In genomic region chr1:31164527-31165189, GRCm38 (mm10) we compare ENCODE assay signal across 30 mouse cellular contexts. TPM values are rescaled to one million over a fixed set of nuclear protein-coding genes. Genes with fewer than 3 reads are reported as not detected.
DNase-seq lines count a peak whose midpoint lies in the region; ATAC-seq and TF ChIP-seq lines count a peak whose summit lies in the region.
"Had no signal": no experiment of that assay in that cellular context is flagged by ENCODE, and none has a peak within 500 bp of the region (broad histone marks: within the 10 kb centered on the region; RNA-seq: fewer than 3 reads in every experiment).

No protein-coding gene starts in this region.

- intact Hi-C loops in heart, postnatal 36 days (cut with DNase I): no loop called here

- no peaks in the 10 kb centered on the region; the same call in 1 of the 2 replicates for H3K4me1 ChIP-seq in heart, postnatal 0 days (ENCODE audit: control insufficient read depth, insufficient read depth)
- H3K4me1 ChIP-seq in limb, embryonic 10.5 days: peaks cover 8% of the 10 kb centered on the region
- H3K4me1 ChIP-seq: forebrain, embryonic 15.5 days; hindbrain, embryonic 15.5 days; limb, embryonic 12.5 days; liver, embryonic 12.5 days; midbrain, embryonic 12.5 days; stomach, embryonic 15.5 days had no signal

- no peak overlapping the region for H3K4me3 ChIP-seq in heart, postnatal 0 days (ENCODE audit: low read depth, low read length)
- no peak overlapping the region for H3K4me3 ChIP-seq in limb, embryonic 10.5 days
- H3K4me3 ChIP-seq: forebrain, embryonic 15.5 days; hindbrain, embryonic 15.5 days; limb, embryonic 12.5 days; liver, embryonic 12.5 days; midbrain, embryonic 12.5 days; stomach, embryonic 15.5 days had no signal

- no peaks in the 10 kb centered on the region for H3K36me3 ChIP-seq in heart, postnatal 0 days (replicated peaks; ENCODE audit: control insufficient read depth, insufficient read depth, low read length)
- H3K36me3 ChIP-seq in limb, embryonic 10.5 days: no peaks in the 10 kb centered on the region
- H3K36me3 ChIP-seq: forebrain, embryonic 15.5 days; hindbrain, embryonic 15.5 days; limb, embryonic 12.5 days; liver, embryonic 12.5 days; midbrain, embryonic 12.5 days; stomach, embryonic 15.5 days had no signal

- no peaks in the 10 kb centered on the region for H3K9me3 ChIP-seq in heart, postnatal 0 days (replicated peaks; ENCODE audit: control insufficient read depth, low read length)
- no peaks in the 10 kb centered on the region for H3K9me3 ChIP-seq in limb, embryonic 10.5 days (replicated peaks)
- H3K9me3 ChIP-seq: forebrain, embryonic 15.5 days; hindbrain, embryonic 15.5 days; liver, embryonic 12.5 days; midbrain, embryonic 12.5 days; stomach, embryonic 15.5 days had no signal

- WGBS in heart, postnatal 0 days: 47% methylated on average over 18 of the region's 18 CpGs
- WGBS in limb, embryonic 10.5 days: 58% methylated on average over 18 of the region's 18 CpGs

- DNase-seq in cerebellum, postnatal 25 days: peak; percentile 17 to 30
- DNase-seq in cerebellum, adult 11-12 months: no peak
- no peak for DNase-seq in heart, postnatal 0 days (ENCODE audit: low spot score)
- DNase-seq in heart, postnatal 36 days: no peak
- DNase-seq in lung, postnatal 10 days: peak; percentile 2
- DNase-seq in lung, postnatal 4 days: no peak
- DNase-seq in limb, embryonic 10.5 days (ENCODE audit: low spot score): no peak
- DNase-seq: adrenal gland, postnatal 36 days; B cell, adult 2 months; cerebellum, adult 9-11 months; embryo, embryonic 11 days; gastrocnemius, postnatal 14 days; kidney, adult 11 months; kidney, postnatal 36 days; lung, adult 2 months; right cerebral cortex, postnatal 25 days had no signal

- peak overlapping the region; percentile 8; the same call in 1 of the 2 replicates for H3K27ac ChIP-seq in heart, postnatal 0 days (ENCODE audit: low read depth)
- H3K27ac ChIP-seq in limb, embryonic 10.5 days: peak overlapping the region; percentile 44; the same call in 1 of the 2 replicates
- H3K27ac ChIP-seq: forebrain, embryonic 15.5 days; hindbrain, embryonic 15.5 days; limb, embryonic 12.5 days; liver, embryonic 12.5 days; midbrain, embryonic 12.5 days; stomach, embryonic 15.5 days had no signal

- peak; percentile 51 for ATAC-seq in heart, postnatal 0 days (ENCODE audit: insufficient read depth, low read depth)
- ATAC-seq: forebrain, embryonic 15.5 days; liver, embryonic 12.5 days had no signal

- no peak overlapping the region for H3K4me2 ChIP-seq in heart, postnatal 0 days (ENCODE audit: low read depth, low read length)
- H3K4me2 ChIP-seq: forebrain, embryonic 15.5 days; hindbrain, embryonic 15.5 days; limb, embryonic 12.5 days; liver, embryonic 12.5 days; midbrain, embryonic 12.5 days; stomach, embryonic 15.5 days had no signal

- no peak for TF ChIP-seq CTCF in heart, postnatal 0 days (IDR thresholded peaks at IDR 0.05; ENCODE audit: low read depth)

- no peaks in the 10 kb centered on the region for H3K27me3 ChIP-seq in heart, postnatal 0 days (ENCODE audit: control insufficient read depth, insufficient read depth, low read length)
- no peaks in the 10 kb centered on the region for H3K27me3 ChIP-seq in limb, embryonic 10.5 days (ENCODE audit: low read depth, poor library complexity, severe bottlenecking)
- H3K27me3 ChIP-seq: forebrain, embryonic 15.5 days; hindbrain, embryonic 15.5 days; limb, embryonic 12.5 days; liver, embryonic 12.5 days; midbrain, embryonic 12.5 days; stomach, embryonic 15.5 days had no signal

- TF ChIP-seq EP300 in heart, postnatal 0 days (IDR thresholded peaks at IDR 0.05; ENCODE audit: low read depth): no peak

- no peak overlapping the region for H3K9ac ChIP-seq in heart, postnatal 0 days (replicated peaks; ENCODE audit: low read depth, low read length)
- H3K9ac ChIP-seq: forebrain, embryonic 15.5 days; hindbrain, embryonic 15.5 days; limb, embryonic 12.5 days; liver, embryonic 12.5 days; midbrain, embryonic 12.5 days; stomach, embryonic 15.5 days had no signal

RNA-seq across cellular contexts. Expression of gene Lgsn, which starts 11.5 kb away (rescaled TPM):
- total RNA-seq in heart, postnatal 0 days (2014; rRNA removed; ENCODE audit: low replicate concordance): not detected in 2 replicates
- polyA plus RNA-seq in heart, postnatal 0 days (2015; fragmentation: Nextera tagmentation; extraction: Ambion mirVana): not detected in 2 replicates
- not detected for total RNA-seq in heart, postnatal 36 days (2021)
- not detected in 2 replicates for polyA plus RNA-seq in limb, embryonic 10.5 days (2016; fragmentation: Nextera tagmentation; extraction: Ambion mirVana)
- total RNA-seq: adrenal gland, postnatal 36 days; gastrocnemius, postnatal 14 days; layer of hippocampus, postnatal 10 days; left cerebral cortex, adult 8-10 months had no signal
- polyA plus RNA-seq: embryonic facial prominence, embryonic 14.5 days; forebrain, embryonic 15.5 days; heart, embryonic 16.5 days; hindbrain, embryonic 15.5 days; limb, embryonic 12.5 days; liver, embryonic 12.5 days; midbrain, embryonic 12.5 days; neural tube, embryonic 14.5 days; spleen, adult 2 months; stomach, embryonic 15.5 days; thymus, postnatal 0 days; urinary bladder, adult 2 months had no signal

RNA-seq across cellular contexts. Expression of gene 4931428L18Rik, which starts 57.8 kb away (rescaled TPM):
- total RNA-seq in heart, postnatal 0 days (2014; rRNA removed; ENCODE audit: low replicate concordance): not detected in 2 replicates
- polyA plus RNA-seq in heart, postnatal 0 days (2015; fragmentation: Nextera tagmentation; extraction: Ambion mirVana): 0.23 TPM in 1 of 2 replicates, not detected in the other
- under 1 TPM in 1 of 2 experiments, not detected in 1; 0.16 TPM for total RNA-seq in heart, postnatal 36 days (2021)
- not detected in 2 replicates for polyA plus RNA-seq in limb, embryonic 10.5 days (2016; fragmentation: Nextera tagmentation; extraction: Ambion mirVana)
- total RNA-seq: adrenal gland, postnatal 36 days; gastrocnemius, postnatal 14 days; layer of hippocampus, postnatal 10 days; left cerebral cortex, adult 8-10 months had no signal
- polyA plus RNA-seq: embryonic facial prominence, embryonic 14.5 days; forebrain, embryonic 15.5 days; heart, embryonic 16.5 days; hindbrain, embryonic 15.5 days; limb, embryonic 12.5 days; liver, embryonic 12.5 days; lung, adult 2 months; midbrain, embryonic 12.5 days; neural tube, embryonic 14.5 days; spleen, adult 2 months; thymus, postnatal 0 days had no signal

RNA-seq across cellular contexts. Expression of gene Pih1d3, which starts 58.0 kb away (rescaled TPM):
- total RNA-seq in heart, postnatal 0 days (2014; rRNA removed; ENCODE audit: low replicate concordance): not detected in 2 replicates
- polyA plus RNA-seq in heart, postnatal 0 days (2015; fragmentation: Nextera tagmentation; extraction: Ambion mirVana): not detected in 2 replicates
- total RNA-seq in heart, postnatal 36 days (2021): not detected
- not detected in 2 replicates for polyA plus RNA-seq in limb, embryonic 10.5 days (2016; fragmentation: Nextera tagmentation; extraction: Ambion mirVana)
- total RNA-seq: adrenal gland, postnatal 36 days; gastrocnemius, postnatal 14 days; layer of hippocampus, postnatal 10 days; left cerebral cortex, adult 8-10 months had no signal
- polyA plus RNA-seq: embryonic facial prominence, embryonic 14.5 days; forebrain, embryonic 15.5 days; heart, embryonic 16.5 days; hindbrain, embryonic 15.5 days; limb, embryonic 12.5 days; liver, embryonic 12.5 days; lung, adult 2 months; midbrain, embryonic 12.5 days; neural tube, embryonic 14.5 days; spleen, adult 2 months; stomach, embryonic 15.5 days; thymus, postnatal 0 days; urinary bladder, adult 2 months had no signal

Comparison
In these comparisons a context has a peak if more than half of its experiments do, and no peak if none do; other contexts are left out.
1. DNase-seq: peak in cerebellum, postnatal 25 days (2 of 2) and lung, postnatal 10 days (single experiment); none in cerebellum, adult 11-12 months (single experiment), heart, postnatal 0 days (single experiment), heart, postnatal 36 days (0 of 2), lung, postnatal 4 days (0 of 2) and limb, embryonic 10.5 days (single experiment).